Mouse (Mus musculus) heart, adult 2 months (tissue): ENCODE measurements around the gene Mpp3. TPM values are rescaled to one million over a fixed set of nuclear protein-coding genes. Genes with fewer than 3 reads are reported as not detected.

Source experiments
- DNase-seq, 2 experiments: peaks; one replicate each; pipeline ENCODE4 v3.0.0; 2021
- H3K27ac ChIP-seq: fragments of 200-600 bp; 2 replicates; pipeline ENCODE4 v1.8.1; 2022
- H3K27me3 ChIP-seq: fragments of 200-500 bp; 2 replicates; pipeline ENCODE4 v1.6.1; 2012; ENCODE audit warnings: mild to moderate bottlenecking, low read length, inconsistent platforms, mixed read lengths; ENCODE audit not compliant: control insufficient read depth, insufficient read depth
- H3K36me3 ChIP-seq: fragments of 200-500 bp; 2 replicates; pipeline ENCODE4 v1.6.1; 2012; ENCODE audit warnings: low read length, inconsistent platforms; ENCODE audit not compliant: control insufficient read depth, insufficient read depth
- H3K4me1 ChIP-seq: fragments of 200-500 bp; 2 replicates; pipeline ENCODE4 v1.6.1; 2011; ENCODE audit warnings: low read length; ENCODE audit not compliant: control insufficient read depth, insufficient read depth
- H3K4me3 ChIP-seq: fragments of 200-600 bp; 2 replicates; pipeline ENCODE4 v1.8.1; 2022
- H3K79me2 ChIP-seq: fragments of 200-500 bp; replicated peaks from 2 replicates; pipeline ENCODE4 v1.6.1; 2012; ENCODE audit warnings: mild to moderate bottlenecking, inconsistent platforms, low read length, moderate library complexity, mixed read lengths; ENCODE audit not compliant: control insufficient read depth, insufficient read depth
- H3K9ac ChIP-seq: fragments of 200-500 bp; 2 replicates; pipeline ENCODE4 v1.6.1; 2012; ENCODE audit warnings: low read depth, mild to moderate bottlenecking, control low read depth, inconsistent platforms, low read length, mixed read lengths
- CTCF ChIP-seq: fragments of 200-600 bp; IDR thresholded peaks from 2 replicates; pipeline ENCODE4 v1.8.1; 2022; ENCODE audit warnings: antibody characterized with exemption, mild to moderate bottlenecking, moderate library complexity
- EP300 ChIP-seq: fragments of 200-500 bp; IDR thresholded peaks from 2 replicates; pipeline ENCODE4 v1.6.1; 2011; ENCODE audit warnings: low read depth, low read length, control low read depth; ENCODE audit not compliant: insufficient read depth
- POLR2A ChIP-seq: fragments of 200-500 bp; IDR thresholded peaks from 2 replicates; pipeline ENCODE4 v1.6.1; 2011; ENCODE audit warnings: mild to moderate bottlenecking, low read depth, low read length, control low read depth; ENCODE audit not compliant: insufficient read depth
- WGBS: fragments of 180-500 bp; shearing (Covaris S2); methylation state at CpG from one replicate; pipeline ENCODE4 v1.1.7; 2018; 5-methylcytosine and 5-hydroxymethylcytosine counted together
- intact Hi-C: fragments of 180-260 bp; cut with DNase I; formaldehyde crosslinking; loops from one replicate; pipeline ENCODE4 v1.15.1; 2025
- polyA plus RNA-seq: library from polyadenylated mRNA; depleted of rRNA; stranded (reverse); fragments of >200 nt; gene quantifications from 2 replicates; pipeline ENCODE4 v1.2.3, GENCODE M21; 2012
- total RNA-seq, 2 experiments: library from RNA; stranded (reverse); gene quantifications; 2 replicates each; pipeline ENCODE4 v1.2.3; 2021

Gene Mpp3
- total and polyA plus RNA-seq, 3 experiments: 1.4 to 4.5 (median 1.5) TPM

- Histone ChIP-seq H3K79me2 (no peaks in the 10 kb centered on the region), H3K27me3 (no peaks in the 10 kb centered on the region), H3K36me3 (no peaks in the 10 kb centered on the region), H3K4me3 (no peak overlapping the region), H3K27ac (no peak overlapping the region), H3K9ac (no peak overlapping the region), H3K4me1 (peaks cover 2% of the 10 kb centered on the region; the same call in 1 of the 2 replicates)
- intact Hi-C loops: no loop called here
- TF ChIP-seq POLR2A (no peak), CTCF (no peak), EP300 (no peak)
- no peak for DNase-seq
- WGBS: 57% methylated on average over 7 of the region's 7 CpGs
These were observed 2.9 kb upstream of the Mpp3 start for GRCm38 (mm10) chr11:102031149-102031548.

- H3K79me2 ChIP-seq: no peaks in the 10 kb centered on the region
- no peak overlapping the region for H3K4me3 ChIP-seq
- peaks cover 2% of the 10 kb centered on the region; the same call in 1 of the 2 replicates for H3K4me1 ChIP-seq
- H3K36me3 ChIP-seq: no peaks in the 10 kb centered on the region
- no peak overlapping the region for H3K9ac ChIP-seq
- H3K27me3 ChIP-seq: no peaks in the 10 kb centered on the region
- TF ChIP-seq POLR2A (no peak), CTCF (no peak), EP300 (no peak)
- intact Hi-C loops: no loop called here
- no peak for DNase-seq
- 45% methylated on average over 7 of the region's 7 CpGs for WGBS
- H3K27ac ChIP-seq: no peak overlapping the region
These were observed 1.7 kb upstream of the Mpp3 start for GRCm38 (mm10) chr11:102029966-102030365.

GRCm38 (mm10) chr11:102029304-102029703 lies 1.0 kb upstream of the Mpp3 start:
- no peak overlapping the region for H3K9ac ChIP-seq
- DNase-seq: no peak
- no peaks in the 10 kb centered on the region for H3K36me3 ChIP-seq
- peaks cover 2% of the 10 kb centered on the region; the same call in 1 of the 2 replicates for H3K4me1 ChIP-seq
- no peak overlapping the region for H3K4me3 ChIP-seq
- intact Hi-C loops: no loop called here
- no peak overlapping the region for H3K27ac ChIP-seq
- WGBS: 82% methylated on average over 4 of the region's 4 CpGs
- H3K27me3 ChIP-seq: no peaks in the 10 kb centered on the region
- no peak for TF ChIP-seq CTCF
- TF ChIP-seq EP300: no peak
- no peak for TF ChIP-seq POLR2A
- H3K79me2 ChIP-seq: no peaks in the 10 kb centered on the region

DNA sequence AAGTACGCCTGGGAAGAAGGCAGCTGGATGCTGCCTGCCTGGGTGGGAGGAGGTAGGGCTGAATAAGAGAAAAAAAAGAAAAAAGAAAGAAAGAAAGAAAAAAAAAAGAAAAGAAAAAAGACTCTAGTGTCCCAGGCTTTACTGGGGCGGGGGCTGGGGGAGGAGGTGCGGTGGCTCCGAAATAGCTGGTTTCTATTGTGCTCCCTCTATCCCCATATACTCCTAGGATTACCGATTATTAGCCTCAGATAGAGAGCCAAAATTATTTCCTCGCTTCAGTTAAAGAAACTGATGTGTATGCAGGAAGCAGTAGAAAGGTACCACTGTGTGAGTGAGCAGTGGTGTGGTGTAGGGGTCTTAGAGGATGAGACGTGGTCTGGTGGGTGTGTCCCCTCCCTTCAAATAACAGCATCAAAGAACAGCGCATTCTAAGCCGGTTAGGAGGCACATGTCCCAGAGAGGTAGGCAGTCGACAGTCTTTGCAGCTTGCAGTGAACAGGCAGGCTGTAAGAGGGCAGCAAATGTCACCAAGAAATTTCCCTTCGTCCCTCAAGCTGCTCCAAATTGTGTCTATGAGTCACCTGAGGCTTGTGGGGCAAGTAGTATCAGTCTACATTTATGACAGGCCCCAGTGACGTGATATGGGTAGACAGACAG lies 772 bp downstream of the Mpp3 start:
- H3K4me1 ChIP-seq: peaks cover 2% of the 10 kb centered on the region; the same call in 1 of the 2 replicates
- intact Hi-C loops: no loop called here
- H3K27ac ChIP-seq: no peak overlapping the region; the same call in 1 of the 2 replicates
- DNase-seq: no peak
- H3K79me2 ChIP-seq: no peaks in the 10 kb centered on the region
- H3K36me3 ChIP-seq: no peaks in the 10 kb centered on the region
- 11% methylated on average over 12 of the region's 12 CpGs for WGBS
- peak overlapping the region; percentile 39; the same call in 1 of the 2 replicates for H3K9ac ChIP-seq
- no peaks in the 10 kb centered on the region for H3K27me3 ChIP-seq
- TF ChIP-seq POLR2A (no peak), CTCF (peak; percentile 35)
- H3K4me3 ChIP-seq: peak overlapping the region; percentile 72

DNA sequence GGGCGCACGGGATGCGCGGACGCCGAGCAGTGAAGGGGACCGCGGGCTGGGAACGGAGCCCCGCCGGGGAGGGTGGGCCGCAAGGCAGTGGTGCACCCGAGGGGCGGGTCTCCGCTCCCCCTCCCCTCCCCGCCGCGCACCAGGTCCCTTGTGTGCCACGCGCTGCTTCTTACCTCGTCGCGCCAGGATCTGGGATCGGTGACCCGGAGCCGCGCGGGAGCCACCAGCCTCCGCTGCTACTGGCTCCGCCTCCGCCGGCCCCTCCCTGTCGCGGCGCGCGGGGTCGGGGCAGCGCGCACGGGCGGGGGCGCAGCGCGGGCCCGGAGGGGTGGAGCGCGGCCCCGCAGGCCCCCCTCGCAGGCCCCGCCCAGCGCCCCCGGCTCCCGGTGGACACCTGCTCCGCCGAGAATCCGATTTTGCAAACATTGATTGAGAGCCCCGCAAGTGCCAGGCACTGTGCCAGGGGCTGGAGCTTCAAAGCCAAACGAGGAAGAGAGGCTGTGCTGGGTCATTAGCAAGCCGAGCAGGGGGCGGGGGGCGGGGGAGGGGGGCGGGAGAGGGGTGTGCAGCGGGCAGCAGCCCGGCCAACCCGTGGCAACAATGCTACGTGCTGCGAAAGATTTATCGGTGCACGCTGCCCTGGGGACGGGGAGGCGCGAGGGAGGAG lies 1.4 kb downstream of the Mpp3 start:
- TF ChIP-seq POLR2A (no peak), EP300 (no peak)
- Histone ChIP-seq H3K27me3 (no peaks in the 10 kb centered on the region), H3K27ac (peak overlapping the region; percentile 62), H3K79me2 (no peaks in the 10 kb centered on the region), H3K36me3 (no peaks in the 10 kb centered on the region), H3K9ac (peak overlapping the region; percentile 90), H3K4me3 (peak overlapping the region; percentile 72), H3K4me1 (peaks cover 2% of the 10 kb centered on the region; the same call in 1 of the 2 replicates)
- intact Hi-C loops: no loop called here
- peak; percentile 83 to 85 for DNase-seq
- WGBS: 2% methylated on average over 62 of the region's 73 CpGs
